Mouse (Mus musculus) megakaryocyte, embryonic 14.5 days (primary cell): ENCODE data around the gene Pygo1.

Experiments used
- FLI1 ChIP-seq: IDR thresholded peaks from 2 replicates; pipeline ENCODE4 v1.6.1; 2012; ENCODE audit warnings: low read length, inconsistent platforms, mixed read lengths
- GATA1 ChIP-seq: IDR thresholded peaks from 3 replicates; pipeline ENCODE4 v1.6.1; 2012; ENCODE audit warnings: mixed read lengths, low read length, inconsistent platforms, borderline replicate concordance

- TF ChIP-seq GATA1 = no peak
- no peak for TF ChIP-seq FLI1
Measured at GRCm38 (mm10) chr9:72925021-72925934, at the start of gene Pygo1.
